Mouse (Mus musculus): ENCODE measurements at regions not wholly inside any gene's neighbourhood (a gene's known extent, or its start where the extent isn't known, plus 50 kb on each side); places are given as distances from the start of the nearest gene placed in this dataset.
A peak's percentile ranks its signal among the peaks of the same experiment; 100 is the strongest.

- DNase-seq (ENCODE audit: low read depth, low spot score), result no peak
These were observed 155.5 kb upstream of the Vstm2b start for GRCm38 (mm10) chr7:40742553-40743151.

- DNase-seq (ENCODE audit: low read depth, low spot score), result no peak
These were observed 146.3 kb upstream of the Vstm2b start for GRCm38 (mm10) chr7:40751779-40752178.

GRCm38 (mm10) chr7:40752195-40752594, 145.9 kb upstream of the Vstm2b start:
- no peak for DNase-seq (ENCODE audit: low read depth, low spot score)

GRCm38 (mm10) chr7:40753490-40753889, 144.6 kb upstream of the Vstm2b start:
- peak; percentile 30 for DNase-seq (ENCODE audit: low read depth, low spot score)

GRCm38 (mm10) chr7:40762520-40762919, 135.6 kb upstream of the Vstm2b start:
- no peak for DNase-seq (ENCODE audit: low read depth, low spot score)

GRCm38 (mm10) chr7:40766142-40766541, 132.0 kb upstream of the Vstm2b start:
- no peak for DNase-seq (ENCODE audit: low read depth, low spot score)

GRCm38 (mm10) chr7:40776220-40776619, 121.9 kb upstream of the Vstm2b start:
- DNase-seq (ENCODE audit: low read depth, low spot score), result no peak

- no peak for DNase-seq (ENCODE audit: low read depth, low spot score)
These were observed 113.2 kb upstream of the Vstm2b start for GRCm38 (mm10) chr7:40784906-40785305.

GRCm38 (mm10) chr7:40786758-40787157, 111.4 kb upstream of the Vstm2b start:
- DNase-seq (ENCODE audit: low read depth, low spot score), result no peak

GRCm38 (mm10) chr7:40788486-40788885, 109.6 kb upstream of the Vstm2b start:
- DNase-seq (ENCODE audit: low read depth, low spot score), result no peak

GRCm38 (mm10) chr7:40794458-40795207, 103.5 kb upstream of the Vstm2b start:
- DNase-seq (ENCODE audit: low read depth, low spot score), result no peak

GRCm38 (mm10) chr7:40799794-40800193, 98.3 kb upstream of the Vstm2b start:
- no peak for DNase-seq (ENCODE audit: low read depth, low spot score)

GRCm38 (mm10) chr7:40801291-40801690, 96.8 kb upstream of the Vstm2b start:
- no peak for DNase-seq (ENCODE audit: low read depth, low spot score)

GRCm38 (mm10) chr7:40805211-40805610, 92.9 kb upstream of the Vstm2b start:
- no peak for DNase-seq (ENCODE audit: low read depth, low spot score)

GRCm38 (mm10) chr7:40805866-40806265, 92.3 kb upstream of the Vstm2b start:
- DNase-seq (ENCODE audit: low read depth, low spot score), result no peak

- DNase-seq (ENCODE audit: low read depth, low spot score), result no peak
These were observed 85.2 kb upstream of the Vstm2b start for GRCm38 (mm10) chr7:40812952-40813351.

GRCm38 (mm10) chr7:40825141-40825742, 72.9 kb upstream of the Vstm2b start:
- DNase-seq (ENCODE audit: low read depth, low spot score), result peak; percentile 81

GRCm38 (mm10) chr7:40829526-40829925, 68.6 kb upstream of the Vstm2b start:
- no peak for DNase-seq (ENCODE audit: low read depth, low spot score)

- no peak for DNase-seq (ENCODE audit: low read depth, low spot score)
These were observed 66.5 kb upstream of the Vstm2b start for GRCm38 (mm10) chr7:40831583-40831982.

- DNase-seq (ENCODE audit: low read depth, low spot score), result peak; percentile 26
These were observed 55.7 kb upstream of the Vstm2b start for GRCm38 (mm10) chr7:40842344-40842992.

GRCm38 (mm10) chr7:40846512-40846911, 51.6 kb upstream of the Vstm2b start:
- DNase-seq (ENCODE audit: low read depth, low spot score), result no peak
